Comparison of ENCODE assay signal across 27 mouse cellular contexts in genomic region chr8:47335940-47336339, GRCm38 (mm10).
DNase-seq lines count a peak whose midpoint lies in the region; ATAC-seq lines count a peak whose summit lies in the region.
"Had no signal": no experiment of that assay in that cellular context is flagged by ENCODE, and none has a peak within 500 bp of the region (broad histone marks: within the 10 kb centered on the region; RNA-seq: fewer than 3 reads in every experiment).

No protein-coding gene starts in this region.

- WGBS in forebrain, embryonic 11.5 days: 94% methylated on average over 4 of the region's 4 CpGs
- WGBS in forebrain, embryonic 13.5 days: 93% methylated on average over 4 of the region's 4 CpGs

- H3K4me1 ChIP-seq in forebrain, embryonic 11.5 days (replicated peaks; ENCODE audit: control insufficient read depth, insufficient read depth, low read length): peaks cover 13% of the 10 kb centered on the region
- H3K4me1 ChIP-seq in forebrain, embryonic 13.5 days: peaks cover 33% of the 10 kb centered on the region

- H3K9ac ChIP-seq in forebrain, embryonic 11.5 days (ENCODE audit: low read length): no peak overlapping the region
- H3K9ac ChIP-seq in forebrain, embryonic 13.5 days: no peak overlapping the region
- H3K9ac ChIP-seq: embryonic facial prominence, embryonic 12.5 days; embryonic facial prominence, embryonic 15.5 days; forebrain, embryonic 12.5 days; heart, embryonic 13.5 days; hindbrain, embryonic 12.5 days; hindbrain, embryonic 15.5 days had no signal

- H3K4me3 ChIP-seq in forebrain, embryonic 11.5 days (ENCODE audit: low read depth, low read length): no peak overlapping the region
- H3K4me3 ChIP-seq in forebrain, embryonic 13.5 days: no peak overlapping the region
- H3K4me3 ChIP-seq: embryonic facial prominence, embryonic 12.5 days; embryonic facial prominence, embryonic 15.5 days; forebrain, embryonic 12.5 days; heart, adult 2 months; heart, embryonic 10.5 days; heart, embryonic 13.5 days; hindbrain, embryonic 12.5 days; hindbrain, embryonic 15.5 days had no signal

- no peak overlapping the region for H3K4me2 ChIP-seq in forebrain, embryonic 11.5 days (ENCODE audit: low read depth, low read length, severe bottlenecking)
- no peak overlapping the region for H3K4me2 ChIP-seq in forebrain, embryonic 13.5 days
- H3K4me2 ChIP-seq: embryonic facial prominence, embryonic 12.5 days; embryonic facial prominence, embryonic 15.5 days; forebrain, embryonic 12.5 days; heart, embryonic 13.5 days; hindbrain, embryonic 12.5 days; hindbrain, embryonic 15.5 days had no signal

- H3K36me3 ChIP-seq in forebrain, embryonic 11.5 days (ENCODE audit: control insufficient read depth, insufficient read depth, low read length): no peaks in the 10 kb centered on the region
- no peaks in the 10 kb centered on the region for H3K36me3 ChIP-seq in forebrain, embryonic 13.5 days (ENCODE audit: poor library complexity, severe bottlenecking)
- H3K36me3 ChIP-seq: embryonic facial prominence, embryonic 12.5 days; embryonic facial prominence, embryonic 15.5 days; forebrain, embryonic 12.5 days; G1E; heart, embryonic 10.5 days; heart, embryonic 13.5 days; hindbrain, embryonic 12.5 days; hindbrain, embryonic 15.5 days had no signal

- ATAC-seq in forebrain, embryonic 11.5 days (replicated peaks; ENCODE audit: low FRiP score): no peak
- no peak for ATAC-seq in forebrain, embryonic 13.5 days
- ATAC-seq: forebrain, embryonic 16.5 days; intestine, postnatal 0 days; Patski had no signal

- H3K27ac ChIP-seq in forebrain, embryonic 11.5 days (ENCODE audit: low read depth, low read length): no peak overlapping the region
- no peak overlapping the region for H3K27ac ChIP-seq in forebrain, embryonic 13.5 days
- H3K27ac ChIP-seq: embryonic facial prominence, embryonic 12.5 days; embryonic facial prominence, embryonic 15.5 days; forebrain, embryonic 12.5 days; heart, adult 2 months; heart, embryonic 10.5 days; heart, embryonic 13.5 days; hindbrain, embryonic 12.5 days; hindbrain, embryonic 15.5 days had no signal

- no peaks in the 10 kb centered on the region for H3K27me3 ChIP-seq in forebrain, embryonic 11.5 days (ENCODE audit: control insufficient read depth, insufficient read depth, low read length)
- H3K27me3 ChIP-seq in forebrain, embryonic 13.5 days: no peaks in the 10 kb centered on the region
- H3K27me3 ChIP-seq: embryonic facial prominence, embryonic 12.5 days; embryonic facial prominence, embryonic 15.5 days; forebrain, embryonic 12.5 days; hindbrain, embryonic 15.5 days; Patski had no signal

- no peaks in the 10 kb centered on the region for H3K9me3 ChIP-seq in forebrain, embryonic 11.5 days (ENCODE audit: control insufficient read depth, low read length)
- no peaks in the 10 kb centered on the region for H3K9me3 ChIP-seq in forebrain, embryonic 13.5 days (replicated peaks)
- H3K9me3 ChIP-seq: embryonic facial prominence, embryonic 12.5 days; embryonic facial prominence, embryonic 15.5 days; forebrain, embryonic 12.5 days; G1E; heart, embryonic 10.5 days; heart, embryonic 13.5 days; hindbrain, embryonic 12.5 days; hindbrain, embryonic 15.5 days had no signal

- DNase-seq in forebrain, embryonic 11.5 days (ENCODE audit: low spot score): peak; percentile 44
- DNase-seq in ES-CJ7 (ENCODE audit: low read depth, low spot score) (peak; percentile 97), WW6 (ENCODE audit: low read depth, low spot score) (peak; percentile 78)
- no peak for DNase-seq in adrenal gland, adult 2 months
- no peak for DNase-seq in adrenal gland, postnatal 10 days
- DNase-seq: adrenal gland, postnatal 25 days; cerebellum, adult 2 months; cerebellum, adult 9-11 months; cerebellum, postnatal 25 days; gastrocnemius, postnatal 10 days; gastrocnemius, postnatal 36 days; heart, adult 2 months; heart, postnatal 14 days; heart, postnatal 4 days; kidney, adult 2 months had no signal

Comparison
In these comparisons a context has a peak if more than half of its experiments do, and no peak if none do; other contexts are left out.
1. DNase-seq: peak in forebrain, embryonic 11.5 days (single experiment), ES-CJ7 (single experiment) and WW6 (single experiment); none in adrenal gland, adult 2 months (single experiment) and adrenal gland, postnatal 10 days (single experiment).